ENCODE assay signal across 18 mouse cellular contexts in genomic region chr4:66622650-66623394, GRCm38 (mm10).
"Had no signal": no experiment of that assay in that cellular context is flagged by ENCODE, and none has a peak within 500 bp of the region (broad histone marks: within the 10 kb centered on the region; RNA-seq: fewer than 3 reads in every experiment).

No protein-coding gene starts in this region.

- H3K9me3 ChIP-seq: liver, embryonic 13.5 days; megakaryocyte, embryonic 14.5 days; midbrain, embryonic 10.5 days; midbrain, embryonic 13.5 days; neural tube, embryonic 13.5 days had no signal

- H3K9ac ChIP-seq: liver, embryonic 13.5 days; lung, embryonic 14.5 days; midbrain, embryonic 13.5 days; neural tube, embryonic 13.5 days had no signal

- H3K4me3 ChIP-seq: left cerebral cortex, adult 2 months; liver, embryonic 13.5 days; megakaryocyte, embryonic 14.5 days; midbrain, embryonic 10.5 days; midbrain, embryonic 13.5 days; myocyte; neural tube, embryonic 13.5 days had no signal

- H3K27me3 ChIP-seq: liver, embryonic 13.5 days; megakaryocyte, embryonic 14.5 days; midbrain, embryonic 13.5 days; neural tube, embryonic 13.5 days had no signal

- H3K36me3 ChIP-seq: liver, embryonic 13.5 days; midbrain, embryonic 10.5 days; midbrain, embryonic 13.5 days; neural tube, embryonic 13.5 days had no signal

- H3K27ac ChIP-seq: kidney, postnatal 0 days; left cerebral cortex, adult 2 months; liver, embryonic 13.5 days; midbrain, embryonic 10.5 days; midbrain, embryonic 13.5 days; neural tube, embryonic 13.5 days had no signal

- DNase-seq: kidney, postnatal 36 days; layer of hippocampus, postnatal 36 days; liver, embryonic 13.5 days; lung, embryonic 14.5 days; lung, postnatal 36 days; retina, postnatal 1 day; right cerebral cortex, postnatal 25 days; thymus, adult 18-20 months; thymus, postnatal 36 days had no signal

- H3K4me1 ChIP-seq: liver, embryonic 13.5 days; megakaryocyte, embryonic 14.5 days; midbrain, embryonic 10.5 days; midbrain, embryonic 13.5 days; neural tube, embryonic 13.5 days had no signal

- H3K4me2 ChIP-seq: liver, embryonic 13.5 days; lung, embryonic 14.5 days; midbrain, embryonic 13.5 days; neural tube, embryonic 13.5 days had no signal

- ATAC-seq: lung, postnatal 0 days; midbrain, embryonic 13.5 days; midbrain, embryonic 16.5 days had no signal
